Mouse (Mus musculus) ES-Bruce4 (cell line): ENCODE measurements at regions not wholly inside any gene's neighbourhood (a gene's known extent, or its start where the extent isn't known, plus 50 kb on each side); places are given as distances from the start of the nearest gene placed in this dataset.

Experiments
- CTCF ChIP-seq: IDR thresholded peaks from one replicate; pipeline ENCODE4 v1.8.1; 2011; ENCODE audit warnings: low read depth, low read length
- EP300 ChIP-seq: IDR thresholded peaks from 2 replicates; pipeline ENCODE4 v1.6.1; 2011; ENCODE audit warnings: low read depth, low read length; ENCODE audit not compliant: insufficient read depth
- POLR2A ChIP-seq: IDR thresholded peaks from one replicate; pipeline ENCODE4 v1.8.1; 2011; ENCODE audit warnings: low read length; ENCODE audit not compliant: insufficient read depth

GRCm38 (mm10) chr11:79823631-79824310, 138.4 kb downstream of the Utp6 start:
- TF ChIP-seq CTCF (no peak), POLR2A (no peak), EP300 (no peak)
